Mouse (Mus musculus): ENCODE results near the gene Cep68. TPM values are rescaled to one million over a fixed set of nuclear protein-coding genes. Genes with fewer than 3 reads are reported as not detected.

Gene Cep68
- polyA plus RNA-seq (2012; rRNA removed) = 5.6 and 6.5 TPM in 2 replicates

DNA sequence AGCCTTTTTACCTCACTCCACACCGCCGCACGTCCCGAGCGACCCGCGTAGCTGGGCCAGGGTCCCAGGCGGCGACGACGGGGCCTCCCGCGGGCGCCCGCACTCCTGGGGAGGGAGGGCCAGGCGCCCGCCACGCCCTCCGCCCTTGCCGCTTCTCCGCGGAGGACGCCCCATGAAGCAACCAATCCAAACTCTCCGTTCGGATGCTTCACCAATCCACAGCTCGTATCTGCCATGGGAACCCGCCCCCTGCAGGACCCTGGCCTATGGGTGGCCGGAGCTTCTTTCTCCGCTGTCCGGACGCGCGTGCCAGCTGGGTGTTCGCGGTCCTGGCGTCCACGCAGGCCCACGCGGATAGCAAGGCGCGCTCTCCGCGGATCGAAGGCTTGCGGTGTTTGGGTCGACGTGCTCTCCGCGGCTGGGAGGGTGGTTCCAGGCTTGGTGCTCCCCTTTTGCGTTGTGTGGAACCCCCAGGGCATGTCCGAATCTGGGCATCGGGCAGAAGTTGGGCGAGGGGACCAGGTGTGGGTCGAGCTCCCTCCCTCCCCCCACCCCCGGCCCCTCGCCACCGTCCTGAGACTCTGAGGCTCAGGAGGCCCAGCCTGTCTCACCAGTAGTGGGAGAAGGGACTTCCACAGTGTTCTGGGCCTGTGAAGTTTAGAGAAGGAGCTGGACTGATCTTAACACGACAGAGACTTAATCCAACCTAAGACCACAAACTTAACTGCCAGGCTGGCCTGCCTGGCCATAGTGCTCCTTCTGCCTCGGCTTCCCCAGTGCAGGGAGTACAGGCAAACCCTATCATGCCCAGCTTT, at the start of gene Cep68:
Gene Cep68 (minus strand): TSS at position 134 of the 815 bp plus-strand sequence.

DNA sequence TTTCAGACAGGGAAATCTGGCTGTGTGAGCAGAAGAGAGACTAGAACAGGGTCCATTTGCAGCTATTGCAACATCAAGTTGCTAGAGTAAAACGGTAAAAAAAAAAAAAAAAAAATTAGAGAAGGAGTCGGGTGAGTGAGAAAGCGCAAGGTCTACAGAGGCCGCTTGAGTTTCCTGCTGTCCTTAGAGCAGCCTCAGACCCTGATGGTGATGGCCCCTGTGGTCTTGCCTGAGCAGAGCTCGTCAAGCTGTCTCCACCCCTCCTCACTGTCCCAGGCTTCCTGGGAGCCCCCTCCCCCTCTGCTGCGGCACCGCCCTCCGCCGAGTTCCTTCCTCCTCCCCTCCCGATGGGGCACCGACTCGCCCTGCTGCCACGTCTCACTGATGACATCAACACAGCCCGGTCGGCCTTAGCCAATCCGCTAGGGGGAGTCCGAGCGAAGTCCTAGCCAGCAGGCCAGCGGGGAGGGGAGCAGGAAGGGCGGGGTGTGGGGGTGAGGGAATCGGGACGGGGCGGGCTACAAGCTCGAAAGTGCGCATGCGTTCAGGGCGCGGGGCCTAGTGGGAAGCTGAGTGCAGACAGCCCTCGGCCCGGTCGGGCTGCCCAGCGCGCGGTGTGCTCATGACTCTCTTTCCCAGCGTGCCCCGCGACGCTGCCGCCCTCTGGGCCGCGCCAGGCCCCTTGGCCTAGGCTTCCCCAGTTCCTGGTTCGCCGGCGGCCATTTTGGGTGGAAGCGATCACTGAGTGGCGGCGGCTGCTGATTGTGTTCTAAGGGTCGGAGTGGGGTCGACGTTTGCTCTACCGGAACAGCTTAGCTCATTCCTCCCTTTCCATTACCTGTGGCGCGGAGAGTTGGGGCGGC, 48.3 kb downstream of the Cep68 start, which contains the start of gene Rab1a:
Gene Rab1a (plus strand): TSS at position 720 of the 863 bp plus-strand sequence.

Other genes with a start within 250 kb of the Cep68 start
- 33.8 and 34.1 TPM in 2 replicates for gene Actr2, start 136.5 kb downstream of the Cep68 start, polyA plus RNA-seq (2012; rRNA removed)
- gene Rab1a, start 48.0 kb downstream of the Cep68 start, polyA plus RNA-seq (2012; rRNA removed) = 73.0 and 77.9 TPM in 2 replicates
- gene Slc1a4, start 83.3 kb upstream of the Cep68 start, polyA plus RNA-seq (2012; rRNA removed) = 11.0 and 11.3 TPM in 2 replicates

Data from liver, embryonic 18 days (tissue).